Mouse (Mus musculus): ENCODE measurements at regions not wholly inside any gene's neighbourhood (a gene's known extent, or its start where the extent isn't known, plus 50 kb on each side); places are given as distances from the start of the nearest gene placed in this dataset.

DNA sequence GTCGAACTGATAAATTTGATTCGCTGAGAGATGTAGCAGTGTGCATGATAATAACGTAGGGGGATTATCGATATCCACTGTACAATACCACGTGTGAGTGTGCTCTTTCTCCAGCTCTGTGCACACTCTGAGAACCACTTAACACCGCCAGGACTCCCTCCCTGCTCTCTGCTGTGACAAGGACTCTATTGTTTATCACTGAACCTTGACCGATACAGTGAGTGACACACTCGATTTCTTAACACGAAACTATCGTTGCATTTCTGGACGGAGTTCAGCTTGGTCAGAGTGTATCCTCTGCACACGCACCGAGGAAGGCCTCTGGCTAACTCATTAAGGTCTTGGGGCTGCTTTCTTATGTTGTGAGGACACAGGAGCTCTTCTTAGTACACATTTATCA is 190.7 kb downstream of the Gadd45g start:
- TF ChIP-seq POLR2A (IDR thresholded peaks at IDR 0.05; ENCODE audit: extremely low read depth, insufficient read depth, low read length) (no peak), CTCF (IDR thresholded peaks at IDR 0.05; ENCODE audit: low read depth, low read length) (no peak)
- no peaks in the 10 kb centered on the region for H3K79me2 ChIP-seq (ENCODE audit: control insufficient read depth, insufficient read depth, low read length)
- H3K4me1 ChIP-seq (ENCODE audit: control insufficient read depth, insufficient read depth, low read length), result peaks cover 6% of the 10 kb centered on the region; the same call in 1 of the 2 replicates
- no peaks in the 10 kb centered on the region for H3K27me3 ChIP-seq (ENCODE audit: control insufficient read depth, insufficient read depth, low read length)
- DNase-seq (ENCODE audit: extremely low read depth, low read depth, low spot score), result peak; percentile 86
- H3K36me3 ChIP-seq (ENCODE audit: control insufficient read depth, insufficient read depth, low read length), result no peaks in the 10 kb centered on the region
- H3K4me3 ChIP-seq (ENCODE audit: insufficient read depth, low read depth, low read length), result no peak overlapping the region
- no peak overlapping the region for H3K27ac ChIP-seq (replicated peaks; ENCODE audit: insufficient read depth, low read depth, low read length)
- 37% methylated on average over 13 of the region's 13 CpGs for WGBS
- no peak overlapping the region for H3K9ac ChIP-seq (ENCODE audit: low read depth, low read length)

DNA sequence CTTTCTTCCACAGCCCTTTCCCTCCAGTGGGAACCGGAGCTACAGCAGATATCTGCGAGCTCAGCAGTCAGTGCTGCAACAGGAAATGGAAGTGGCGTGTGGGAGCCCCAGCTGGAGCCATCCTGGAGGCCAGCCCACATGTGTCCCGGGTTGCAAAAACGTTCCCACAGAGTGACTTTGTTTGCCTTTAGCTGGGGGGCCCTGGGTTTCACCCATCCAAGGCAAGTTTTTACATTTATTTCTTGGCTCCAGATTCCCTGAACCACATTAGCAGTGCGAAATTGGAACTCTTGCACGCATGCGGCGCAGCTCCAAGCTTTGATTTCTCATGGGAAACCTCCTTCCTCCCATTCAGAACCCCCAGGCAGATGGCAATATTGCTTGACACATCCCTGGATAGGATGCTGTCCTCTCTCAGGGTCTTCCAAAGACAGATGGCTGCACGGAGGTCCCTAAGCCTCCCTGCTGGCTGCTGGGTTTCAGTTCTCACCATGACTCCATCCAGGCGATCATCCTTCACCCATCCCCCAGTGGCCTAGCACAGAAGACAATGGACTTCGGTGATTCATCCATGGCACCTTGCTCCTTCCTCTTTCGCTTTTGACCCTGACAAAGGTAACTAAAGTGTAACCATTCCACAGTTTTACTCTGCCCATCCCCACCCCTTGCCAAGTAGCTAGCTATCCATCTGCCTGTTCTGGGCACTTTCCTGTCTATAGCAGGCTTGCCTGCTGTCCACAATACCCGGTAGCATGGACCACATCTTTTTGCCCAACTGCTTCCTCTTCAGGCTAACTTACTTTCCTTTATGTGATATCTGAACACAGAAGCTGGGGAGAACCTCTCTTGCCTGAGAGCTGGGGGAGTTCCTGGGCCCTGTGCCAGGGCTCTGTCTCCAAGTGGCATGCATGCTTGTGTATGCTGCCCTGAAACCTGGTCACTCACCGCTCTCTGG is 195.3 kb downstream of the Gadd45g start:
- Histone ChIP-seq H3K36me3 (ENCODE audit: control insufficient read depth, insufficient read depth, low read length) (no peaks in the 10 kb centered on the region), H3K79me2 (ENCODE audit: control insufficient read depth, insufficient read depth, low read length) (no peaks in the 10 kb centered on the region), H3K9ac (ENCODE audit: low read depth, low read length) (no peak overlapping the region), H3K27me3 (ENCODE audit: control insufficient read depth, insufficient read depth, low read length) (no peaks in the 10 kb centered on the region), H3K27ac (replicated peaks; ENCODE audit: insufficient read depth, low read depth, low read length) (peak overlapping the region; percentile 74), H3K4me1 (ENCODE audit: control insufficient read depth, insufficient read depth, low read length) (peaks cover 6% of the 10 kb centered on the region; the same call in 1 of the 2 replicates), H3K4me3 (ENCODE audit: insufficient read depth, low read depth, low read length) (no peak overlapping the region)
- peak; percentile 29 for DNase-seq (ENCODE audit: extremely low read depth, low read depth, low spot score)
- WGBS, result 65% methylated on average over 15 of the region's 15 CpGs
- TF ChIP-seq POLR2A (IDR thresholded peaks at IDR 0.05; ENCODE audit: extremely low read depth, insufficient read depth, low read length) (no peak), CTCF (IDR thresholded peaks at IDR 0.05; ENCODE audit: low read depth, low read length) (no peak)

- TF ChIP-seq CTCF (IDR thresholded peaks at IDR 0.05; ENCODE audit: low read depth, low read length) (no peak), POLR2A (IDR thresholded peaks at IDR 0.05; ENCODE audit: extremely low read depth, insufficient read depth, low read length) (no peak)
- no peak for DNase-seq (ENCODE audit: extremely low read depth, low read depth, low spot score)
- no peaks in the 10 kb centered on the region for H3K79me2 ChIP-seq (ENCODE audit: control insufficient read depth, insufficient read depth, low read length)
- 98% methylated on average over 3 of the region's 3 CpGs for WGBS
- H3K9ac ChIP-seq (ENCODE audit: low read depth, low read length), result no peak overlapping the region
- H3K36me3 ChIP-seq (ENCODE audit: control insufficient read depth, insufficient read depth, low read length), result no peaks in the 10 kb centered on the region
- H3K27me3 ChIP-seq (ENCODE audit: control insufficient read depth, insufficient read depth, low read length), result no peaks in the 10 kb centered on the region
- H3K27ac ChIP-seq (replicated peaks; ENCODE audit: insufficient read depth, low read depth, low read length), result no peak overlapping the region
- no peak overlapping the region for H3K4me3 ChIP-seq (ENCODE audit: insufficient read depth, low read depth, low read length)
- no peaks in the 10 kb centered on the region for H3K4me1 ChIP-seq (ENCODE audit: control insufficient read depth, insufficient read depth, low read length)
Observed at GRCm38 (mm10) chr13:52042867-52043266, 196.4 kb downstream of the Gadd45g start.

DNA sequence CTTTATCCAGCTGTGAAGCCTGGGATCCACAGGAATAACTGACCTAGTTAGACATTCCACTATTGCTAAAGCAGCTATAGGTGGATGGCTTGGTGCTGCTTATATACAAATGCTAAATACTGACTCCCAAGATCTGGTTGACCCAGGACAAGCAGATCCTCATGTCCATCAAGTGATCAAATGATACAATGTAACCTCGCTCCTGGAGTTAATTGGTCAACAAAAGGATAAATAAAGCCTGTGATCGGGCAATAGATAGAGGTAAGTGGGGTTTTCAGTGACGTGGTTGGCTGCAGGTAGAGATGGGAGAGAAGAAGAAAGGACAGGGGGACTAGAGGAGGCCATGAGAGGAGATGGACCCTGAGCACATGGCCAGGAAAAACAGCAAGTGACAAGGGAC is 197.4 kb downstream of the Gadd45g start:
- H3K36me3 ChIP-seq (ENCODE audit: control insufficient read depth, insufficient read depth, low read length), result no peaks in the 10 kb centered on the region
- no peak for DNase-seq (ENCODE audit: extremely low read depth, low read depth, low spot score)
- 97% methylated on average over 3 of the region's 3 CpGs for WGBS
- TF ChIP-seq POLR2A (IDR thresholded peaks at IDR 0.05; ENCODE audit: extremely low read depth, insufficient read depth, low read length) (no peak), CTCF (IDR thresholded peaks at IDR 0.05; ENCODE audit: low read depth, low read length) (no peak)
- peaks cover 2% of the 10 kb centered on the region for H3K4me1 ChIP-seq (ENCODE audit: control insufficient read depth, insufficient read depth, low read length)
- no peaks in the 10 kb centered on the region for H3K27me3 ChIP-seq (ENCODE audit: control insufficient read depth, insufficient read depth, low read length)
- no peak overlapping the region for H3K4me3 ChIP-seq (ENCODE audit: insufficient read depth, low read depth, low read length)
- no peak overlapping the region for H3K9ac ChIP-seq (ENCODE audit: low read depth, low read length)
- H3K27ac ChIP-seq (replicated peaks; ENCODE audit: insufficient read depth, low read depth, low read length), result no peak overlapping the region
- no peaks in the 10 kb centered on the region for H3K79me2 ChIP-seq (ENCODE audit: control insufficient read depth, insufficient read depth, low read length)

- Histone ChIP-seq H3K27ac (replicated peaks; ENCODE audit: insufficient read depth, low read depth, low read length) (no peak overlapping the region), H3K36me3 (ENCODE audit: control insufficient read depth, insufficient read depth, low read length) (no peaks in the 10 kb centered on the region), H3K4me1 (ENCODE audit: control insufficient read depth, insufficient read depth, low read length) (peaks cover 2% of the 10 kb centered on the region), H3K4me3 (ENCODE audit: insufficient read depth, low read depth, low read length) (no peak overlapping the region), H3K9ac (ENCODE audit: low read depth, low read length) (no peak overlapping the region), H3K27me3 (ENCODE audit: control insufficient read depth, insufficient read depth, low read length) (no peaks in the 10 kb centered on the region), H3K79me2 (ENCODE audit: control insufficient read depth, insufficient read depth, low read length) (no peaks in the 10 kb centered on the region)
- DNase-seq (ENCODE audit: extremely low read depth, low read depth, low spot score), result no peak
- no peak for TF ChIP-seq CTCF (IDR thresholded peaks at IDR 0.05; ENCODE audit: low read depth, low read length)
- no peak for TF ChIP-seq POLR2A (IDR thresholded peaks at IDR 0.05; ENCODE audit: extremely low read depth, insufficient read depth, low read length)
- 96% methylated on average over 3 of the region's 3 CpGs for WGBS
Observed at GRCm38 (mm10) chr13:52045349-52045748, 198.9 kb downstream of the Gadd45g start.

- Histone ChIP-seq H3K4me1 (ENCODE audit: control insufficient read depth, insufficient read depth, low read length) (peaks cover 2% of the 10 kb centered on the region), H3K9ac (ENCODE audit: low read depth, low read length) (no peak overlapping the region), H3K27me3 (ENCODE audit: control insufficient read depth, insufficient read depth, low read length) (no peaks in the 10 kb centered on the region), H3K4me3 (ENCODE audit: insufficient read depth, low read depth, low read length) (no peak overlapping the region), H3K36me3 (ENCODE audit: control insufficient read depth, insufficient read depth, low read length) (no peaks in the 10 kb centered on the region), H3K27ac (replicated peaks; ENCODE audit: insufficient read depth, low read depth, low read length) (no peak overlapping the region), H3K79me2 (ENCODE audit: control insufficient read depth, insufficient read depth, low read length) (no peaks in the 10 kb centered on the region)
- TF ChIP-seq POLR2A (IDR thresholded peaks at IDR 0.05; ENCODE audit: extremely low read depth, insufficient read depth, low read length), result no peak
- TF ChIP-seq CTCF (IDR thresholded peaks at IDR 0.05; ENCODE audit: low read depth, low read length), result no peak
- 68% methylated on average over 5 of the region's 5 CpGs for WGBS
- DNase-seq (ENCODE audit: extremely low read depth, low read depth, low spot score), result no peak
Observed at GRCm38 (mm10) chr13:52046020-52046419, 199.5 kb downstream of the Gadd45g start.

Measured in liver, adult 2 months (tissue).